Mouse (Mus musculus): ENCODE results near the gene Ftl1-ps1. TPM values are rescaled to one million over a fixed set of nuclear protein-coding genes. Genes with fewer than 3 reads are reported as not detected.

The Ftl1-ps1 gene
- polyA plus RNA-seq, 1 experiment from 2014 or later = 115 TPM

MicroRNAs encoded within 50 kb of the gene (microRNA counts, 519-probe panel; counts per million panel counts)
- microRNA mmu-miR-692 = 1,255 counts per million, percentile 77 among the panel's probes with 10 or more counts

Other genes starting within 250 kb of the Ftl1-ps1 start
- gene Exoc3, start 191.0 kb upstream of the Ftl1-ps1 start, polyA plus RNA-seq (2016; fragmentation: Nextera tagmentation; extraction: Ambion mirVana) = 79.2 and 90.0 TPM in 2 replicates
- gene Ahrr, start 107.4 kb upstream of the Ftl1-ps1 start, polyA plus RNA-seq (2016; fragmentation: Nextera tagmentation; extraction: Ambion mirVana) = 0.81 and 1.1 TPM in 2 replicates
- 128 and 131 TPM in 2 replicates for gene Pdcd6, start 82.1 kb upstream of the Ftl1-ps1 start, polyA plus RNA-seq (2016; fragmentation: Nextera tagmentation; extraction: Ambion mirVana)
- 221 and 266 TPM in 2 replicates for gene Sdha, start 49.4 kb upstream of the Ftl1-ps1 start, polyA plus RNA-seq (2016; fragmentation: Nextera tagmentation; extraction: Ambion mirVana)
- 46.2 and 53.9 TPM in 2 replicates for gene Ccdc127, start 49.4 kb upstream of the Ftl1-ps1 start, polyA plus RNA-seq (2016; fragmentation: Nextera tagmentation; extraction: Ambion mirVana)
- not detected in 2 replicates for gene Lrrc14b, start 35.7 kb upstream of the Ftl1-ps1 start, polyA plus RNA-seq (2016; fragmentation: Nextera tagmentation; extraction: Ambion mirVana)
- gene Zfp72, start 8.9 kb upstream of the Ftl1-ps1 start, polyA plus RNA-seq (2016; fragmentation: Nextera tagmentation; extraction: Ambion mirVana) = 4.1 and 4.9 TPM in 2 replicates
- 19.0 and 22.4 TPM in 2 replicates for gene Zfp825, start 94.3 kb downstream of the Ftl1-ps1 start, polyA plus RNA-seq (2016; fragmentation: Nextera tagmentation; extraction: Ambion mirVana)
- 3.8 and 4.2 TPM in 2 replicates for gene Erap1, start 239.9 kb downstream of the Ftl1-ps1 start, polyA plus RNA-seq (2016; fragmentation: Nextera tagmentation; extraction: Ambion mirVana)